Mouse (Mus musculus) heart, adult 9 months (tissue): ENCODE measurements around the gene Gm5737.
A peak's percentile ranks its signal among the peaks of the same experiment; 100 is the strongest.

Experiments
- DNase-seq, 2 experiments: peaks; one replicate each; pipeline ENCODE4 v3.0.0; 2022; ENCODE audit warnings: low spot score in 2 of 2

Gm5737 gene

GRCm38 (mm10) chr7:120811834-120812415, at the start of gene Gm5737:
TSS of gene Gm5737 (plus strand) at chr7:120812365.
- no peak for DNase-seq

- no peak for DNase-seq
Observed at GRCm38 (mm10) chr7:120767369-120767768, 44.8 kb upstream of the Gm5737 start.

GRCm38 (mm10) chr7:120771389-120771788, 40.8 kb upstream of the Gm5737 start:
- no peak for DNase-seq

GRCm38 (mm10) chr7:120778012-120778411, 34.2 kb upstream of the Gm5737 start:
- DNase-seq = no peak

- DNase-seq = peak; percentile 11
Observed at GRCm38 (mm10) chr7:120795544-120795943, 16.6 kb upstream of the Gm5737 start.

- DNase-seq = peak; percentile 3 to 9
Observed at GRCm38 (mm10) chr7:120796369-120796768, 15.8 kb upstream of the Gm5737 start.

GRCm38 (mm10) chr7:120803268-120803667, 8.9 kb upstream of the Gm5737 start:
- no peak for DNase-seq

GRCm38 (mm10) chr7:120809705-120810104, 2.5 kb upstream of the Gm5737 start:
- no peak for DNase-seq

GRCm38 (mm10) chr7:120817552-120817951, 5.4 kb downstream of the Gm5737 start:
- no peak for DNase-seq

- DNase-seq = no peak
Observed at GRCm38 (mm10) chr7:120819386-120819785, 7.2 kb downstream of the Gm5737 start.

- DNase-seq = peak in 1 of 2 experiments; percentile 60
Observed at GRCm38 (mm10) chr7:120823248-120823647, 11.1 kb downstream of the Gm5737 start.

- DNase-seq = no peak
Observed at GRCm38 (mm10) chr7:120825097-120825496, 12.9 kb downstream of the Gm5737 start.

GRCm38 (mm10) chr7:120826408-120826807, 14.2 kb downstream of the Gm5737 start:
- no peak for DNase-seq

- peak; percentile 79 to 88 for DNase-seq
Observed at GRCm38 (mm10) chr7:120830431-120831381, 18.5 kb downstream of the Gm5737 start.

- DNase-seq = no peak
Observed at GRCm38 (mm10) chr7:120834426-120834825, 22.3 kb downstream of the Gm5737 start.

- DNase-seq = peak; percentile 80 to 83
Observed at GRCm38 (mm10) chr7:120834863-120835372, 22.8 kb downstream of the Gm5737 start.

- DNase-seq = peak; percentile 86 to 96
Observed at GRCm38 (mm10) chr7:120835449-120836359, 23.5 kb downstream of the Gm5737 start.

- DNase-seq = no peak
Observed at GRCm38 (mm10) chr7:120836361-120836760, 24.2 kb downstream of the Gm5737 start.

GRCm38 (mm10) chr7:120838436-120839160, 26.4 kb downstream of the Gm5737 start:
- DNase-seq = no peak

GRCm38 (mm10) chr7:120839786-120840185, 27.6 kb downstream of the Gm5737 start:
- DNase-seq = no peak
